Mouse (Mus musculus) forebrain, postnatal 0 days (tissue): ENCODE data around the gene Pkd1. TPM values are rescaled to one million over a fixed set of nuclear protein-coding genes. Genes with fewer than 3 reads are reported as not detected.

ENCODE experiments used
- ATAC-seq: fragments of 200-750 bp; cut with Nextera tagmentation; 2 replicates; pipeline ENCODE4 v1.8.0; 2017; ENCODE audit warnings: mild to moderate bottlenecking, moderate library complexity
- DNase-seq: peaks from one replicate; pipeline ENCODE4 v3.0.0-alpha.2; 2015
- H3K27ac ChIP-seq: fragments of 300-500 bp; sonication (generic); 2 replicates; pipeline ENCODE4 v1.5.1; 2014; ENCODE audit warnings: low read depth, mild to moderate bottlenecking, antibody characterized with exemption, low read length, moderate library complexity, mixed read lengths
- H3K27me3 ChIP-seq: fragments of 300-500 bp; sonication (generic); 2 replicates; pipeline ENCODE4 v1.6.1; 2014; ENCODE audit warnings: mild to moderate bottlenecking, low read length, mixed read lengths; ENCODE audit not compliant: insufficient read depth
- H3K36me3 ChIP-seq: fragments of 300-500 bp; sonication (generic); 2 replicates; pipeline ENCODE4 v1.6.1; 2014; ENCODE audit warnings: mild to moderate bottlenecking, moderate library complexity; ENCODE audit not compliant: insufficient read depth
- H3K4me1 ChIP-seq: fragments of 300-500 bp; sonication (generic); 2 replicates; pipeline ENCODE4 v1.6.1; 2014; ENCODE audit warnings: antibody characterized with exemption; ENCODE audit not compliant: insufficient read depth
- H3K4me2 ChIP-seq: fragments of 300-500 bp; sonication (generic); 2 replicates; pipeline ENCODE4 v1.6.1; 2014; ENCODE audit warnings: low read depth, mild to moderate bottlenecking, moderate library complexity
- H3K4me3 ChIP-seq: fragments of 300-500 bp; sonication (generic); 2 replicates; pipeline ENCODE4 v1.5.1; 2014; ENCODE audit warnings: low read depth, low read length, mixed read lengths
- H3K9ac ChIP-seq: fragments of 300-500 bp; sonication (generic); 2 replicates; pipeline ENCODE4 v1.6.1; 2014; ENCODE audit warnings: mild to moderate bottlenecking
- H3K9me3 ChIP-seq: fragments of 300-500 bp; sonication (generic); 2 replicates; pipeline ENCODE4 v1.6.1; 2016; ENCODE audit warnings: low read length
- CTCF ChIP-seq: sonication (generic); IDR thresholded peaks from 2 replicates; pipeline ENCODE4 v1.5.1; 2016; ENCODE audit warnings: antibody characterized with exemption, control low read depth, low read depth
- WGBS: fragments of 180-500 bp; shearing (Covaris S2); extraction: QIAGEN DNeasy Blood & Tissue Kit; methylation state at CpG from one replicate; pipeline ENCODE4 v1.1.7; 2014; 5-methylcytosine and 5-hydroxymethylcytosine counted together
- polyA plus RNA-seq: library from polyadenylated mRNA; unstranded; fragments of >200 nt; fragmentation: Nextera tagmentation; extraction: Ambion mirVana; gene quantifications from 2 replicates; pipeline ENCODE4 v1.2.1, GENCODE M21; 2015
- total RNA-seq: library from RNA; depleted of rRNA; stranded (reverse); fragments of >200 nt; gene quantifications from 2 replicates; pipeline ENCODE4 v1.2.3, GENCODE M21; 2014

Pkd1 gene
- total and polyA plus RNA-seq, 2 experiments from 2014 or later: 8.9 to 58.8 TPM

- H3K9me3 ChIP-seq: no peaks in the 10 kb centered on the region
- H3K9ac ChIP-seq: no peak overlapping the region
- no peak overlapping the region for H3K27ac ChIP-seq
- H3K4me2 ChIP-seq: no peak overlapping the region
- no peak for DNase-seq
- no peak for TF ChIP-seq CTCF
- no peak overlapping the region for H3K4me3 ChIP-seq
- peaks cover 83% of the 10 kb centered on the region for H3K36me3 ChIP-seq
- WGBS: 95% methylated on average over 2 of the region's 2 CpGs
- no peaks in the 10 kb centered on the region for H3K27me3 ChIP-seq
- no peaks in the 10 kb centered on the region for H3K4me1 ChIP-seq
- no peak for ATAC-seq
Measured at GRCm38 (mm10) chr17:24580287-24580686, 30.7 kb downstream of the Pkd1 start.

- Histone ChIP-seq H3K4me2 (no peak overlapping the region), H3K27me3 (no peaks in the 10 kb centered on the region), H3K4me1 (no peaks in the 10 kb centered on the region), H3K9me3 (no peaks in the 10 kb centered on the region), H3K9ac (no peak overlapping the region), H3K36me3 (peaks cover 80% of the 10 kb centered on the region), H3K27ac (no peak overlapping the region), H3K4me3 (no peak overlapping the region)
- no peak for DNase-seq
- 71% methylated on average over 5 of the region's 5 CpGs for WGBS
- no peak for TF ChIP-seq CTCF
- ATAC-seq: no peak
Measured at GRCm38 (mm10) chr17:24583599-24584460, 34.2 kb downstream of the Pkd1 start.

DNA sequence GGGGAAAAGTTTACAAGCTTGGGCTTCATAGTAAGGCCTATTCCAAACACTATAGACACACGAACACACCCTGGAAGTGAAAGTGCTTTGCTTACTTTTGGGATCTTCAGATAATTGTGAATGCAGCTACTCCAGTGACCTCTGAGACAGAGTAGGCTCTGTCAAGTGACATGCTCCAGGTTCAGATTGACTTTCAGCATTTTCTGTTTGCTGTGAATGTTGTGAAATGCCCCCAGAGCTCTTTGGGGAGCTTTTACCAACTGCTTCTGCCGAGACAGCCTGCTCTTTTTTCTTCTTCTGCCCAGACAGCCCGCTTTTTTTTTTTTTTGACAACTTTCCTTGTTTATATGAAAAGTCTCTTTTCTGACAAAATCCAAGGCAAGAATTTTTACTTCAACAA lies 34.9 kb downstream of the Pkd1 start:
- ATAC-seq (no peak), DNase-seq (no peak)
- no peak overlapping the region for H3K4me2 ChIP-seq

GRCm38 (mm10) chr17:24586532-24586931 lies 36.9 kb downstream of the Pkd1 start:
- Histone ChIP-seq H3K36me3 (peaks cover 76% of the 10 kb centered on the region), H3K9me3 (no peaks in the 10 kb centered on the region), H3K27me3 (no peaks in the 10 kb centered on the region), H3K27ac (no peak overlapping the region), H3K9ac (no peak overlapping the region), H3K4me1 (no peaks in the 10 kb centered on the region), H3K4me3 (no peak overlapping the region), H3K4me2 (no peak overlapping the region)
- ATAC-seq: no peak
- DNase-seq: no peak
- WGBS: 96% methylated on average over 4 of the region's 4 CpGs
- TF ChIP-seq CTCF: no peak

More for the DNA sequence above, 34.9 kb downstream of the Pkd1 start:
- no peak overlapping the region for H3K9ac ChIP-seq
- H3K27me3 ChIP-seq: no peaks in the 10 kb centered on the region
- no peak overlapping the region for H3K4me3 ChIP-seq
- 80% methylated on average over 3 of the region's 3 CpGs for WGBS
- no peaks in the 10 kb centered on the region for H3K9me3 ChIP-seq
- H3K36me3 ChIP-seq: peaks cover 79% of the 10 kb centered on the region
- H3K4me1 ChIP-seq: no peaks in the 10 kb centered on the region
- no peak for TF ChIP-seq CTCF
- H3K27ac ChIP-seq: no peak overlapping the region

GRCm38 (mm10) chr17:24590943-24591342 lies 41.3 kb downstream of the Pkd1 start:
- WGBS: 88% methylated on average over 3 of the region's 3 CpGs

GRCm38 (mm10) chr17:24591695-24592094 lies 42.1 kb downstream of the Pkd1 start:
- no peaks in the 10 kb centered on the region for H3K4me1 ChIP-seq
- H3K27me3 ChIP-seq: no peaks in the 10 kb centered on the region
- no peak overlapping the region for H3K27ac ChIP-seq
- WGBS: 96% methylated on average over 5 of the region's 5 CpGs
- no peak overlapping the region for H3K9ac ChIP-seq
- DNase-seq (no peak), ATAC-seq (no peak)
- peaks cover 90% of the 10 kb centered on the region for H3K36me3 ChIP-seq
- H3K4me2 ChIP-seq: no peak overlapping the region
- TF ChIP-seq CTCF: no peak
- H3K4me3 ChIP-seq: no peak overlapping the region
- no peaks in the 10 kb centered on the region for H3K9me3 ChIP-seq

More at GRCm38 (mm10) chr17:24590943-24591342, 41.3 kb downstream of the Pkd1 start:
- H3K27me3 ChIP-seq: no peaks in the 10 kb centered on the region
- TF ChIP-seq CTCF: no peak
- DNase-seq (no peak), ATAC-seq (no peak)
- no peaks in the 10 kb centered on the region for H3K4me1 ChIP-seq
- H3K36me3 ChIP-seq: peaks cover 90% of the 10 kb centered on the region
- H3K27ac ChIP-seq: no peak overlapping the region
- H3K4me3 ChIP-seq: no peak overlapping the region
- no peak overlapping the region for H3K9ac ChIP-seq
- H3K9me3 ChIP-seq: no peaks in the 10 kb centered on the region
- H3K4me2 ChIP-seq: no peak overlapping the region

DNA sequence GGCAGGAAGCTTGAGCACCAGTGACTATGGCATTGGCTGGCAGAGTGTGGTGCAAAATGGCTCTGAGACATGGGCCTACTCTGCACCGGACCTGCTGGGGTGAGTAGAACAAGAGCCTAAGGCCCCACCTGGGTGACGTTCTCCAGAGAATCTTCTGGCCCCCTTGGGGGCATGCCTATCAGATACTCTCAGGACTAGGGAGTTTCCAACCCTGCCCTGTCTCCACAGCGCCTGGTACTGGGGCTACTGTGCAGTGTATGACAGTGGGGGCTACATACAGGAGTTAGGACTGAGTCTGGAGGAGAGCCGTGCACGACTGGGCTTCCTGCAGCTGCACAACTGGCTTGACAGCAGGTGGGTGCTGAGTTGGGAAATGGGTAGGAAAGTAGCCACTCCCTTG lies 43.6 kb downstream of the Pkd1 start:
- Histone ChIP-seq H3K9me3 (no peaks in the 10 kb centered on the region), H3K4me1 (no peaks in the 10 kb centered on the region), H3K9ac (no peak overlapping the region), H3K36me3 (peaks cover 91% of the 10 kb centered on the region), H3K4me2 (no peak overlapping the region), H3K4me3 (no peak overlapping the region), H3K27me3 (no peaks in the 10 kb centered on the region), H3K27ac (no peak overlapping the region)
- TF ChIP-seq CTCF: no peak
- ATAC-seq (no peak), DNase-seq (no peak)
- WGBS: 93% methylated on average over 5 of the region's 5 CpGs
